Mouse (Mus musculus) thymus, adult 2 months (tissue): ENCODE results near the gene Sgca. TPM values are rescaled to one million over a fixed set of nuclear protein-coding genes. Genes with fewer than 3 reads are reported as not detected.
A peak's percentile ranks its signal among the peaks of the same experiment; 100 is the strongest.

ENCODE experiments used
- DNase-seq: peaks from one replicate; pipeline ENCODE4 v3.0.0; 2021
- H3K27ac ChIP-seq: fragments of 200-500 bp; 2 replicates; pipeline ENCODE4 v1.5.1; 2012; ENCODE audit warnings: low read length, control low read depth; ENCODE audit not compliant: control insufficient read depth, insufficient read depth
- H3K27me3 ChIP-seq: fragments of 200-500 bp; 2 replicates; pipeline ENCODE4 v1.6.1; 2012; ENCODE audit warnings: mild to moderate bottlenecking, low read length, moderate library complexity, mixed read lengths; ENCODE audit not compliant: control insufficient read depth, insufficient read depth
- H3K36me3 ChIP-seq: fragments of 200-500 bp; 2 replicates; pipeline ENCODE4 v1.6.1; 2012; ENCODE audit warnings: mild to moderate bottlenecking, low read length, moderate library complexity; ENCODE audit not compliant: control insufficient read depth, insufficient read depth
- H3K4me1 ChIP-seq: fragments of 200-500 bp; replicated peaks from 2 replicates; pipeline ENCODE4 v1.6.1; 2012; ENCODE audit warnings: low read length; ENCODE audit not compliant: control insufficient read depth, insufficient read depth
- H3K4me3 ChIP-seq: fragments of 200-500 bp; 2 replicates; pipeline ENCODE4 v1.5.1; 2012; ENCODE audit warnings: mild to moderate bottlenecking, low read length, control low read depth, moderate library complexity; ENCODE audit not compliant: control insufficient read depth, insufficient read depth
- CTCF ChIP-seq: fragments of 200-500 bp; IDR thresholded peaks from 2 replicates; pipeline ENCODE4 v1.5.1; 2012; ENCODE audit warnings: mild to moderate bottlenecking, control low read depth, low read length, moderate library complexity, borderline replicate concordance; ENCODE audit not compliant: control insufficient read depth, poor library complexity, insufficient read depth; ENCODE audit errors: extremely low read depth
- POLR2A ChIP-seq: fragments of 200-500 bp; IDR thresholded peaks from 2 replicates; pipeline ENCODE4 v1.6.1; 2012; ENCODE audit warnings: mild to moderate bottlenecking, low read length, control low read depth, moderate library complexity; ENCODE audit not compliant: control insufficient read depth, poor library complexity, insufficient read depth; ENCODE audit errors: extremely low read depth
- WGBS: fragments of 180-500 bp; shearing (Covaris S2); methylation state at CpG from one replicate; pipeline ENCODE4 v1.1.7; 2018; 5-methylcytosine and 5-hydroxymethylcytosine counted together
- polyA plus RNA-seq: library from polyadenylated mRNA; depleted of rRNA; stranded (reverse); fragments of >200 nt; gene quantifications from 2 replicates; pipeline ENCODE4 v1.2.3, GENCODE M21; 2012

The Sgca gene
- polyA plus RNA-seq, 1 experiment: 59.1 TPM

DNA sequence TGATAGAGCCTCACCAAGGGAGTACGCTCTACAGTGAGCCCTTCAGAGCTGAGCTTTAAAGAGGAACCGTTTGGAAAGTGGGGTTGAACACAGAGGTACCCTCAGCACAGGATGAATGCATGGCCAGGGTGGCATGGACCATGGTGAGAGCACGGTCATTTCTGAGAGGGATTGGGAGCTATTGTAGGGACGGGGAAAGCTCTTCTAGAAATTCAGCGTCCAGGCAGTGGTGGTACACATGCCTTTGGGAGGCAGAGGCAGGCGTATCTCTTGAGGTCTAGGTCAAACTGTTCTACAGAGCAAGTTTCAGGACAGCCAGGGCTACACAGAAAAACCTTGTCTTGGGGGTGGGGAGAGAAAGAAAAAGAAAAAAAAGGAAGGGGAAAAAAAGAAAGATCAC is 20.9 kb upstream of the Sgca start:
- Histone ChIP-seq H3K4me3 (no peak overlapping the region), H3K36me3 (peaks cover 24% of the 10 kb centered on the region), H3K27ac (peak overlapping the region; percentile 82; the same call in 1 of the 2 replicates), H3K4me1 (peaks cover 85% of the 10 kb centered on the region), H3K27me3 (no peaks in the 10 kb centered on the region)
- TF ChIP-seq POLR2A: no peak
- no peak for TF ChIP-seq CTCF
- 86% methylated on average over 6 of the region's 6 CpGs for WGBS
- DNase-seq: no peak

DNA sequence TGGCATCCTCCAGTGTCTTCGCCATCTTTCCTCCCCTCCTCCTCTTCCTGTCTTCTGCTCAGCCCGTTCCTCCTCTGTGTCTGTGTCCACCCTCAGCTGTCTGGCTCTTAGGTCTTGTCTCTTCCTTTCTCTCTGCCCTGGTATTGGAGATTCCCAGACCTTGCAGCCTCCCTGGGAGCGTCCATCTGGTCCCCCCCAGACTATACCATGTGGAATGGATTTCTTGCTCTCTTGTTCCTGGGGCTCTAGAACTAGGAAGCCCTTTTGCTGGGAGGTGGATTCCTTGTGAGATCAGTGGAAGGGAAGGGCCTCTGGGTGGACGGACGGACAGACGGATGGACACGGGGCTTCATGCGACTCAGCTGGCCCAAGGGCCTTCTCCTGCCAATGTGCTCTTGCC is 20.0 kb upstream of the Sgca start:
- no peaks in the 10 kb centered on the region for H3K27me3 ChIP-seq
- WGBS: 78% methylated on average over 8 of the region's 8 CpGs
- H3K4me3 ChIP-seq: peak overlapping the region; percentile 6; the same call in 1 of the 2 replicates
- peaks cover 16% of the 10 kb centered on the region for H3K36me3 ChIP-seq
- DNase-seq: no peak
- no peak overlapping the region for H3K27ac ChIP-seq
- no peak for TF ChIP-seq CTCF
- TF ChIP-seq POLR2A: no peak
- peaks cover 85% of the 10 kb centered on the region for H3K4me1 ChIP-seq

DNA sequence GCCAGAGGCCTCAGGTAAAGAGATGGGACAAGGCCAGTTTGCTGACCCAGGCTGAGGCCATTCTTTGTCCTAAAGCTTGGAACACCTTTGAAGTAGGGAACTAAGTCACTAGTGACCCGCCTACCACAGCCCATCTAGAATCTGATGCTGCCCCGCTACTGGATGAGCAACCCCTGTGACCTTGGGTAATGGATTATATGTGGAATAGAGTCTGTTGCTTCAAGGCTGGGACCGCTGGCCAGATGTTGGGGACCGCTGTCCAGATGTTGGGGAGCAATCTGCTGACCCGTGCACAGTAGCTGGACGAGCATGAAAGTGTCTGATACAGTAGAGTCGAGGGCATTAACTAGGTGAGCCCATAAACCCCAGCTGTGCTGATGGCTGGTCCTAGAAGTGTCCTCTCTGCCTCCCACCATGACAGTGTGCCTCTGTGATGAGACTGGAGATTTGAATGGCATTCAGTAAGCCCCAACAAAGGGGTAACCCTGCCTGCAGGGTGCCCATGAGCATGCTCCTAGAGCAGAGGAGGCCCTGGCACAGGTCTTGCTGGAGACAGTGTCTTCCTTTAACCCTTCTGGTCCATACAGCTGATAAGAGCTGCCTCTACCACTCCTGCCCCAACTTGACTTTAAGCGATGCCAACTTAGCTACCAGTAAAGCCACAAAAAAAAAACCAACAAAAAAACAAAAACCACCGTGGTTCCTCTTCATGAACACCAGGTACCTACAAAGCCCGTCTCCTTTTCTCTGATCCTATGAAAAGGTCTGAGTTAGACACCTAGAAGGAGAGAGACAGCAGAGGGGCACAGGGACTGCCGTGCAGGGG is 19.0 kb upstream of the Sgca start:
- peak overlapping the region; percentile 69 for H3K4me3 ChIP-seq
- H3K4me1 ChIP-seq: peaks cover 75% of the 10 kb centered on the region
- peak; percentile 21 for DNase-seq
- no peak overlapping the region for H3K27ac ChIP-seq
- WGBS: 48% methylated on average over 11 of the region's 11 CpGs
- TF ChIP-seq CTCF: no peak
- TF ChIP-seq POLR2A: no peak
- H3K27me3 ChIP-seq: no peaks in the 10 kb centered on the region
- H3K36me3 ChIP-seq: peaks cover 13% of the 10 kb centered on the region

DNA sequence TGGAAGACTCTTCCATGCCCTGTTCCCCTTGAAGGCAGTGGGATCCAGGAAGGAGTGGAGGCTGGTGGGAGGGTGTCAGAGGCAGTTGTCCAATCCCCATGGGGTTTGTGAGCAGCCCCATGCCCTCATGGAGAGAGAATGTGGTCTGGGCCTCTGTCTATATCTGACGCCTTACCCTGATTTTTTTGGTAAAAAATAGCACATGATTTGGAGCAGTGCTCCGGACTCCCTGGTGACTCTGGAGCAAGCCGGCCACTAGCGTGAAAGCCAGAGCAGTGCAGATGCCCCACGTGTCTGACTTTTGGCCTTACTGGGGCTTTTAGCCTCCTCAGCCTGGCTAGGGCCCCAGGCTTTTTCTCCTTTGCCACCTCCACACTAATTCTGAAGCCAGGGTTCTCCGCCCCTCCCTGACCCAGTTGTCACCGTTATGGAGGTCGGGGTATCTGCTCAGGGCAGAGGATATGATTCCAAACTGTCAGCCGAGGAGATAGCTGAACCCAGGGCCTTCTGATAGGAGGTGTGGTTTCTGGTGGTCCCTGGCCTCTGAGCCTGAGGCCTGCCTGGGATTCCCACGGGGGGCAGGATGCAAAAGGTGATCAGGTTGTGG is 18.2 kb upstream of the Sgca start:
- H3K4me1 ChIP-seq: peaks cover 69% of the 10 kb centered on the region
- H3K4me3 ChIP-seq: peak overlapping the region; percentile 69
- peaks cover 7% of the 10 kb centered on the region; the same call in 1 of the 2 replicates for H3K36me3 ChIP-seq
- WGBS: 39% methylated on average over 10 of the region's 10 CpGs
- TF ChIP-seq CTCF: no peak
- TF ChIP-seq POLR2A: no peak
- H3K27ac ChIP-seq: no peak overlapping the region
- DNase-seq: no peak
- no peaks in the 10 kb centered on the region for H3K27me3 ChIP-seq

DNA sequence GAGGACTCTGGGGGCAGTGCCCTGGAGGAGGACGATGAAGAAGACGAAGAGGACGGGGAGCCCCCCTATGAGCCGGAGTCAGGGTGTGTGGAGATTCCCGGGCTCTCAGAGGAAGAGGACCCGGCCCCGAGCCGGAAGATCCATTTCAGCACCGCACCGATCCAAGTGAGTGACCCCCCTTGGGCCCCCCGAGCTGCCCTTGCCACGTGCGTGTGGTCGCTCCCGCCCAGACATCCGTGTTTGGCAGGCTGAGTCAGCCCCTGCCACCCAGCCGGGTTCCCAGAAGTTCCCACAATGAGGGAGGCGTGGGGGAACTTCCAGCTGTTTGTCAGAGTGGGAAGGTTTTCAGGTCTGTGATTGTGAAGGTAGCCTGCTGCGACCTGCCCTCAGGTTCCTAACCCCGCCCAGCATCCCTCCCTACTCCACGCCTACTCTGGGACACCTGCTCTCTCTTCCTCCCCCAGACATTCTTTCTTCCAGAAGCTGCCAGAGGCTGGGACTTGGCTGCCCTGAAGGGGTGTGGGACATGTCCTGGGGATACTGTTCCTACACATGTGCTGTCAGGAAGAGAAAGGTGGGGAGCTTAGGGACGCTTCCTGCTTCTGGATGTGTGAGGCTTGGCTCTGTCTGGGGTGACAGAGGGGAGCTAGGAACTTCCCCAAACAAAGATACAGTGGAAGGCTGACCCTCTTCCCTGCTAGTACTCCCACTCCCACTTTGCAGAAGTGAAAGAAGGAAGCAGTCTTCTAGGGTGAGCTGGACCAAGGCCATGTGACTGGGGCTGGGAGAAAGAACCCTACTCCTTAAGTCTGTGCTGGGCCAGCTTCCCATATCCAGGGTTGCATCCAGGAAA is 16.9 kb upstream of the Sgca start:
- H3K36me3 ChIP-seq: peaks cover 7% of the 10 kb centered on the region; the same call in 1 of the 2 replicates
- H3K4me3 ChIP-seq: peak overlapping the region; percentile 69
- WGBS: 2% methylated on average over 22 of the region's 22 CpGs
- peak overlapping the region; percentile 0; the same call in 1 of the 2 replicates for H3K27ac ChIP-seq
- DNase-seq: peak; percentile 63
- no peaks in the 10 kb centered on the region for H3K27me3 ChIP-seq
- H3K4me1 ChIP-seq: peaks cover 71% of the 10 kb centered on the region
- no peak for TF ChIP-seq POLR2A
- TF ChIP-seq CTCF: no peak

DNA sequence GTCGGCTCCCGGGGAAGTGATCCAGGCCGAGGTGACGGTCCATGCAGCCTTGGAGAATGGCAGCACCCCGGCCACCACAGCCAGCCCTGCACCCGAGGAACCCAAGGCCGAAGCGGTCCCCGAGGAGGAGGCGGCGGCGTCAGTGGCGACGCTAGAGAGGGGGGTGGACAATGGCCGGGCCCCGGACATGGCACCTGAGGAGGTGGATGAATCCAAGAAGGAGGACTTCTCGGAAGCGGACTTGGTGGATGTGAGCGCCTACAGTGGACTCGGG is 16.3 kb upstream of the Sgca start:
- Histone ChIP-seq H3K4me3 (peak overlapping the region; percentile 69), H3K4me1 (peaks cover 71% of the 10 kb centered on the region)
- DNase-seq: peak; percentile 37

More for the DNA sequence above, 16.3 kb upstream of the Sgca start:
- Histone ChIP-seq H3K36me3 (peaks cover 7% of the 10 kb centered on the region; the same call in 1 of the 2 replicates), H3K27me3 (no peaks in the 10 kb centered on the region), H3K27ac (peak overlapping the region; percentile 0; the same call in 1 of the 2 replicates)
- TF ChIP-seq CTCF: no peak
- TF ChIP-seq POLR2A: no peak
- 0% methylated on average over 20 of the region's 20 CpGs for WGBS
